Mouse (Mus musculus): ENCODE measurements around the gene S1pr3. TPM values are rescaled to one million over a fixed set of nuclear protein-coding genes. Genes with fewer than 3 reads are reported as not detected.
A peak's percentile ranks its signal among the peaks of the same experiment; 100 is the strongest.

Gene S1pr3
- total RNA-seq, 2 experiments from 2014 or later, result 7.1 TPM

GRCm38 (mm10) chr13:51423647-51424046, 15.2 kb downstream of the S1pr3 start:
- intact Hi-C loops (cut with DNase I), result no loop called here
- Histone ChIP-seq H3K4me3 (no peak overlapping the region), H3K27ac (no peak overlapping the region)
- DNase-seq (ENCODE audit: extremely low spot score in 1 of 2, low spot score in 2 of 2), result no peak
- TF ChIP-seq CTCF (IDR thresholded peaks at IDR 0.05), result no peak; the same call in 1 of the 2 replicates

DNA sequence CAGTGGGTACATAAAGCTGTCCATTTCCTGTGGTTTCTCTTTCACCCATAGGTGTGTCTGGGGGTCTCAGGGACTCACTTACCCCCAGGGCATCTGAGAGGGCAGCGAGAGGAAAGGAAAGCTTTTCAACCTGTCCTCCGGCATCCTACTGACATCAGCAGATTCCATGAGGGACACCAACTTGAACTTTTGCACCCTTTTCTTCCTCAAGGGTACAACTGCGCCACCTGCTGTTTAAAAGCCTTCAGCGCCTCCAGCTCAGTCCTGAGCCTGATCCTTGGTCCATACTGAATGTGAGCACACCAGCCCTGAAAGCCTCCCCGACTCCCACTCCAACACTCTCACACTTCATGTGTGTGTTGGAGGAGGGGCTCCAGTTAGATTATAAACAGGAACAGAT, 16.2 kb downstream of the S1pr3 start:
- TF ChIP-seq CTCF (IDR thresholded peaks at IDR 0.05), result peak; percentile 77
- intact Hi-C loops (cut with DNase I), result no loop called here
- no peak overlapping the region for H3K27ac ChIP-seq
- DNase-seq (ENCODE audit: extremely low spot score in 1 of 2, low spot score in 2 of 2), result peak in 1 of 2 experiments; percentile 71
- no peak overlapping the region for H3K4me3 ChIP-seq

DNA sequence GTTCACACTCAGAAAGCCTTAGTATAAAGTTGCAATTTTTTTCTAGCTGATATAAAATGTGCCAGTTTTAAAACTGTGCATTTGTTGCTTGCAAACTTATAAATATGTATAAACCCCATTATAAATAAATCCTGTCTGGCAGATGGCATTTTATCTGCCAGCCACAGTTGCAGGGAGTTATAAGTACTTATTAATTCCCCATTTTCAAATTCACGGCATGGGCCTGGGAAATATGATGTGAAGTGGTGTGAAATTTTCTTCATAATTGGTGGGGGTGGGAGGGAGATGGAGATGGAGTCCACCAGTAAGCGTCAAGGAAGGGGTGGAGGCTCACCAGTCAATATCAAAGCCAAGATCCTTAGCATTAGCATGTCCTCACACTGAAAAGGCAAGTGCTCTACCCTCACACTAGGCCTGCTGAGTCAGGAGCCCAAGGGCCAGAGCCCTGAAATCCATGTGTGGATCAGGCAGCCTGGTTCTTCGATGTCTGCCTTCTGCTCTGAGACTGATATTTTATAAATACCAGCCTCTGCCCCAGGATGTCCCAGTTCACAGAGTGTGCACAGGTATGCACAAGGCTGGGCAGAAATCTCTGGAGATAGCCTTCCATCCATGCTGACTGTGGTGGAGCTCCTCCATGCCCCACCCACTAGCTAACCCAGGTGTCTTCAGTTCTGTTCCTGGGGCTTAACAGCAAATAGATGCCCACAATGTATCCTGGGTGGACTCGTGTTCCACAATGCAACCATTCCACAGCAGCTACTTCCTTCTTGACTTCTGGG, 17.4 kb downstream of the S1pr3 start:
- TF ChIP-seq CTCF (IDR thresholded peaks at IDR 0.05), result no peak
- DNase-seq (ENCODE audit: extremely low spot score in 1 of 2, low spot score in 2 of 2), result no peak
- Histone ChIP-seq H3K4me3 (no peak overlapping the region), H3K27ac (no peak overlapping the region)
- intact Hi-C loops (cut with DNase I), result no loop called here

GRCm38 (mm10) chr13:51433371-51433770, 24.9 kb downstream of the S1pr3 start:
- no peak for DNase-seq (ENCODE audit: extremely low spot score in 1 of 2, low spot score in 2 of 2)
- H3K4me3 ChIP-seq, result no peak overlapping the region
- no peak for TF ChIP-seq CTCF (IDR thresholded peaks at IDR 0.05)
- no peak overlapping the region for H3K27ac ChIP-seq
- intact Hi-C loops (cut with DNase I), result no loop called here

GRCm38 (mm10) chr13:51434460-51434859, 26.0 kb downstream of the S1pr3 start:
- peak; percentile 65 for TF ChIP-seq CTCF (IDR thresholded peaks at IDR 0.05)
- intact Hi-C loops (cut with DNase I), result no loop called here
- no peak overlapping the region for H3K4me3 ChIP-seq
- DNase-seq (ENCODE audit: extremely low spot score in 1 of 2, low spot score in 2 of 2), result no peak
- no peak overlapping the region for H3K27ac ChIP-seq

GRCm38 (mm10) chr13:51435146-51435545, 26.7 kb downstream of the S1pr3 start:
- TF ChIP-seq CTCF (IDR thresholded peaks at IDR 0.05), result no peak
- Histone ChIP-seq H3K27ac (no peak overlapping the region), H3K4me3 (no peak overlapping the region)
- DNase-seq (ENCODE audit: extremely low spot score in 1 of 2, low spot score in 2 of 2), result no peak
- intact Hi-C loops (cut with DNase I), result loop anchor here (5.0 kb wide), 1 partner anchor 182 kb away; no protein-coding TSS in a partner anchor

DNA sequence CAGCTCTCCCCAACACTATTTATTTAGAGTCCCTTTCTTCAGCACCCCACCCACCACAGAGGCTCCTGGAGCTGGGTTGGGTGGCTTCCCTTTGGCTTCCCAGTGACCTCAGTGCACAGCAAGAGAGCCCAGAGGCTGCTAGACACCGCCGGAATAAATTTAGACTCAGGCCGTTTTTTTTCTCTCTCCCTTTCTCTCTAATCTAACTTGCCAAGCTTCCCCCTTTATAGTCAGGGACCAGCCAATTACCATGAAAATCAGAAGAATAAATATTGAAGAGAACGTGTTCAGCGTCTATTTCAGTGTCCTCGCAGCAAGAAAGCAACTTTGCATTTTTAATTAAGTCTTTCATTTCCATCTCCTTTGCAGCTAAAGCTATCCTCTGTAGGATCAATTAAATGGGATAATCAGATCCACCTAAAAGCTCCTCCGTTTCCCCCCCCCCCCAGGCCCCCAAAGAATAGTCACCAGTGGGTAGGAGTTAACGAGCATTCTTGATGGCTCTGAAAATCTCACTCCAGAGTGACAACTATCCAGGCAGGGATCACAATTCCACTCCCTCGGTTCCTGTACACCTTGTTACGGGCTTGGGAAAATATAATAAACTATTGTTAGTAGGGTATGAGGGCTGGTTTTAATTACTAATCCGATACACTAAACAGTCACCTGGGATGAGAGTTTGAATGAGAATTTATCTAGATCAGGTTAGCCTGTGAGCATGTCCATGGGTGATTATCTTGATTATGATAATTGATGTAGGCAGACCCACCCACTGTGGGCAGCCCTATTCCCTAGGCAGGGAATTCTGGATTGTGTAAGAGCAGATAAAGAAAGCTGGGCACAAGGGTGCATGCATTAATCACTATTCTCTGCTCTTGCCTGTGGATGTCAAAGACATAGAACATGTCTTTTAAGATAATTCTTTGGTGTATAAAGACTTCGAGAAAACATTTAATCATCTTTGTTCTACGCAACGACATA, 29.0 kb downstream of the S1pr3 start:
- no peak for TF ChIP-seq CTCF (IDR thresholded peaks at IDR 0.05)
- Histone ChIP-seq H3K4me3 (no peak overlapping the region), H3K27ac (no peak overlapping the region)
- intact Hi-C loops (cut with DNase I), result loop anchor here (2.0 to 5.0 kb wide), 2 partner anchors 131 to 180 kb away; partner anchors contain the start of gene Shc3
- DNase-seq (ENCODE audit: extremely low spot score in 1 of 2, low spot score in 2 of 2), result no peak

DNA sequence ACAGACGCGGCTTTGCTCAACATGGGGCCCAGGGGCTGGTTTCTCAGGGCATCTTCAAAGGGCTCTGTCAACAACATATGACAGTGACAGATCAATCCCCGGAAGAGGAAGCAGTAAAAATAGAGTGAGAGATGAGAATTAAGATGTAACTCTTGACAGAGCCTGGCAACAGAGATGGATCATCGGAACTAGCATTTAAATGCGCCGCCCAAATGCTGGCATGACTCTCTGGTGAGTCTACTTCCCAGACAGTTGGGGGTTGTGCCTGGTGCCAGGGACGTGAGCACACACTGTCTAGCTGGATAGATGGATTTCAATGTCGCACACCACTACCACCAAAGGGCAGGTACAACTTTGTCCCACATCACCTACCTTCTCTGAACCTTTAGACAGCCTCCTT, 34.5 kb downstream of the S1pr3 start:
- intact Hi-C loops (cut with DNase I), result no loop called here
- Histone ChIP-seq H3K4me3 (no peak overlapping the region), H3K27ac (no peak overlapping the region)
- no peak for TF ChIP-seq CTCF (IDR thresholded peaks at IDR 0.05)
- no peak for DNase-seq (ENCODE audit: extremely low spot score in 1 of 2, low spot score in 2 of 2)

DNA sequence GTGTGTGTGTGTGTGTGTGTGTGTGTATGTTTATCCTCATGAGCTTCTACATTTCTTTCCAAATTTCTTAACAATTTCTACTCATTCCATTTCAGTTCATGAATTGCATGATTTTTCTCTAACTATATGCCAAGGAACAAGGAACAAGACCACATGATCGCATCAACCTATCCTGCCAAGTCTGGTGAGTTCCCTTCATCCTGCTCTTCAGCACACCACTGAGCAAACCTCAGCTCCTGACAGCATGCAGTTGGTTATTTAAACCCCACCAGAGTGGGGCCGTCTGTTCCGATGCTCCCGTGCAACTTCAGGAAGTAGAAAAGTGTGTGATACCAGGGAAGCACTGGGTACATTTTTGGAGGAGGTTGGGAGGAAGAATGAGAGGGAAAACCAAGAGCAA, 38.1 kb downstream of the S1pr3 start:
- intact Hi-C loops (cut with DNase I), result no loop called here

GRCm38 (mm10) chr13:51456190-51456878, 47.9 kb downstream of the S1pr3 start:
- intact Hi-C loops (cut with DNase I), result no loop called here
- TF ChIP-seq CTCF (IDR thresholded peaks at IDR 0.05), result no peak
- Histone ChIP-seq H3K4me3 (no peak overlapping the region), H3K27ac (no peak overlapping the region)
- DNase-seq (ENCODE audit: extremely low spot score in 1 of 2, low spot score in 2 of 2), result no peak

More for the DNA sequence above, 38.1 kb downstream of the S1pr3 start:
- no peak for TF ChIP-seq CTCF (IDR thresholded peaks at IDR 0.05)
- DNase-seq (ENCODE audit: extremely low spot score in 1 of 2, low spot score in 2 of 2), result no peak
- no peak overlapping the region for H3K27ac ChIP-seq
- no peak overlapping the region for H3K4me3 ChIP-seq

DNA sequence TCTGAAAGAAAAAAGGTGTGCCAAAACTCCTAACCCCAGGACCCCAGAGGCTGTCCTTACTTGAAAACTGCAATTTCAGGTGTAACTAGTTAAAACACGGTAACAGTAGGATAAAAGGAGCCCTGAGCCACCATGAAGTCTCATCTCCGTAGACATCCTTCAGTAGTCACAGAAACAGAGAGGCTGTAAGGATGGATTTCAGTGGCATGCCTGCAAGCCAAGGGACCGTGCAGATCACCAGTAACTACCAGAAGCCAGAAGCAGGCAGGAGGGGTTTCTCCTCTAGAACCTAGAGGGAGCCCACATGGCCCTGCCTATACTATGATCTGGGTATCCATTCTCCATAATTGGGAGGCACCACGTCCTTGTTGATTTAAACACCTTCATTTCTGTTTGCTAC, 55.9 kb downstream of the S1pr3 start:
- no peak overlapping the region for H3K27ac ChIP-seq
- DNase-seq (ENCODE audit: extremely low spot score in 1 of 2, low spot score in 2 of 2), result no peak
- TF ChIP-seq CTCF (IDR thresholded peaks at IDR 0.05), result no peak
- intact Hi-C loops (cut with DNase I), result no loop called here
- no peak overlapping the region for H3K4me3 ChIP-seq

Measured in left cerebral cortex, adult 2 months (tissue).